Mouse (Mus musculus) retina, embryonic 14.5 days (tissue): Measurements from ENCODE around the gene Hs3st2.
A peak's percentile ranks its signal among the peaks of the same experiment; 100 is the strongest.

Experiments
- DNase-seq: peaks from one replicate; pipeline ENCODE4 v3.0.0-alpha.2; 2015; ENCODE audit warnings: low spot score

Gene Hs3st2

DNA sequence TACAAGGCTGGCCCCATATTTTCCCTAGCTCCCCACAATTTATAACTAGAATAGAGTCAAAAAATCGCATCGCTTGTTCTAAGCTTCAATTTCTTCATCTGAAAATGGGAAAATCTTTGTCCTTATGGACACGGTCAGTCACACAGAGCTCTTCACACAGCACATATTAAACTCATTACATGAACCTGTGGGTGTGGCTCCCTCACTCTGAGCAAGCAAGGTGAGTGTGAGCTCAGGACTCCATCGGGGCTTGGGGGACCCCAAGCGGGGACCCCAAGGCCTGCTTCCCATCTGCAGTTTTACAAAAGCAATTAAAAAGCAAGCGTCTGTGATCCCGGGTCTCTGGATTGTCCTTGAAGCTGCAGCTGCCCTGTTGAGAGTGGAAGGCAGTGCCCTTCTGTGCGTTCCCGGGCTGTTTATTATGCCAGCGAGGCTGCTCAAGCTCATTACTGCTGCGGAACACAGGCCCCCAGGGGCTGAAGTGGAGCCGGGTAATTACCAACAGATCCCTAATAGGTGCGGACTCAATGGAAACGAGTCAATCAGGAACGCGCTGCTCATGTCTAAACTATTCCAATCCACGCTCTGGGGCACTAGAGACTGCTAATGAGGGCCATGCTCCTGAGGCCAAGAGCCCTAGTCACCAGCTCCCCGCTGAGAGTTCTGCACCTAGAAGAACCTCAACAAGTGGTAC is 157.8 kb downstream of the Hs3st2 start:
- peak; percentile 73 for DNase-seq
